ENCODE assay signal across 8 mouse cellular contexts in genomic region chr7:124990695-124991094, GRCm38 (mm10).
DNase-seq lines count a peak whose midpoint lies in the region.

No protein-coding gene starts in this region.

- intact Hi-C loops in gastrocnemius, postnatal 14 days (cut with DNase I; ENCODE audit: low total_unique reads): loop anchor here (10.0 kb wide), 1 partner anchor 776 kb away; no protein-coding TSS in a partner anchor
- intact Hi-C loops in left cerebral cortex, postnatal 25 days (cut with DNase I): no loop called here

- DNase-seq in gastrocnemius, postnatal 14 days: peak; percentile 7
- DNase-seq in gastrocnemius, adult 18-20 months (ENCODE audit: low spot score): no peak
- DNase-seq in frontal cortex, postnatal 36 days (ENCODE audit: low spot score in 2 of 2): peak; percentile 36 to 51
- DNase-seq in left cerebral cortex, postnatal 25 days (ENCODE audit: low spot score in 2 of 2): peak; percentile 50 to 57
- peak; percentile 60 to 71 for DNase-seq in right cerebral cortex, postnatal 10 days (ENCODE audit: low spot score in 2 of 2)
- no peak for DNase-seq in adrenal gland, adult 18-20 months (ENCODE audit: low spot score in 2 of 2)
- no peak for DNase-seq in heart, adult 8-10 months (ENCODE audit: low spot score)
- no peak for DNase-seq in gastrocnemius, adult 8-10 months (ENCODE audit: low spot score in 2 of 2)

Comparison
In these comparisons a context has a peak if more than half of its experiments do, and no peak if none do; other contexts are left out.
1. DNase-seq: peak in gastrocnemius, postnatal 14 days (single experiment), frontal cortex, postnatal 36 days (2 of 2), left cerebral cortex, postnatal 25 days (2 of 2) and right cerebral cortex, postnatal 10 days (2 of 2); none in gastrocnemius, adult 18-20 months (single experiment), adrenal gland, adult 18-20 months (0 of 2), heart, adult 8-10 months (single experiment) and gastrocnemius, adult 8-10 months (0 of 2).